Mouse (Mus musculus) left cerebral cortex, adult 18-20 months (tissue): ENCODE measurements around the gene Olfr666. TPM values are rescaled to one million over a fixed set of nuclear protein-coding genes. Genes with fewer than 3 reads are reported as not detected.
"Not testable (repeated sequence)": the region's sequence is repeated elsewhere in the genome, so short reads cannot be mapped to it uniquely, and the experiment has no call there.

Experiments
- DNase-seq, 2 experiments: peaks; one replicate each; pipeline ENCODE4 v3.0.0; 2021 to 2022; ENCODE audit warnings: low spot score in 2 of 2, mixed read lengths in 1 of 2
- long read RNA-seq, 2 experiments: library from polyadenylated mRNA; stranded (forward); transcript quantifications; one replicate each; pipeline ENCODE4 v2.0.0; 2021
- total RNA-seq, 2 experiments: library from RNA; stranded (reverse); gene quantifications; 2 replicates each; pipeline ENCODE4 v1.2.3; 2021

Gene Olfr666
- not detected for total RNA-seq
- long read RNA-seq, experiment 1: 0 reads
- long read RNA-seq, experiment 2: 0 reads

- no peak for DNase-seq
Measured at GRCm38 (mm10) chr7:104895852-104896251, at the start of gene Olfr666. Gene Olfr666, minus strand, starts transcription at chr7:104895952.

- no peak for DNase-seq
Measured at GRCm38 (mm10) chr7:104933940-104934339, 38.2 kb upstream of the Olfr666 start, which contains the start of gene Olfr669. Gene Olfr669, plus strand, starts transcription at chr7:104934240.

DNA sequence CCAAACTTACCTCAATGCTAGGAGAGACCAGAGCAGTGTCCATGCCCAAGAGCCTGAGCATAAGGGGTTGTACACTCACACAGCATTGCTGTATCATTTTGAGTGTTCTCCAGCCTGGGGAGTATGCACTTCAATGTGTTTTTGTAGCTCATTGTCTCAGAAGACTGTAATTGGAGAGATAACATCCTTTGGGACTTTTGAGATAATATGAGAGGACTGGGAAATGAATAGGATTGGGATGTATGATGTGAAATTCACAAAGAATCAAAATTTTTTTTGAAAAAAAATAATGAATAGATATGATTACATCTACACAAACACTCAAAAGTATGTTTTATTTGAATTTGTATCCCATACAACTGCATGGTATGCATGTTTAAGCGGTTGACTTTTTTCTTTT is 32.2 kb upstream of the Olfr666 start, which contains the start of gene Olfr668:
Gene Olfr668 (minus strand): TSS at position 101 of the 400 bp plus-strand sequence.
- DNase-seq: no peak

GRCm38 (mm10) chr7:104921382-104921781 is 25.6 kb upstream of the Olfr666 start, which contains the start of gene Olfr667:
Gene Olfr667, minus strand, starts transcription at chr7:104921482.
- DNase-seq: no peak

DNA sequence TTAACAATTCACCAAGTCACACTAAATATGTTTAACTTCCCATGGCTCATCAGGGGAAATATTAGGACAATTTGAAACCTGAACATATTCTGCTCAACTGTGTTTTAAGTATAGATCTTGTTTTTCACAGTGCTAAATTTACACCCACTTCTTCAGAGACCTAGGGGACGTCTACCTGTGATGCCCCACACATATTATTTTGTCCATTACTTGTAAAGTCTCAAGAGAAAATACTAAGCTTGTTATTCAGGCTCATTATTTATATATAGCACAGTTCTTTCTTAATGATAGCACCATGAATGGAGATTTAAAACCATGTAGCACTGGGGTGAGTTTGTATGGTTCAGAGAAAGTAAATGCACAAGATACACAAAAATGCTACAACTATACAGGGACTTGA is 18.0 kb downstream of the Olfr666 start, which contains the start of gene Olfr665:
Gene Olfr665 (plus strand): TSS at position 301 of the 400 bp plus-strand sequence.
- no peak for DNase-seq

DNA sequence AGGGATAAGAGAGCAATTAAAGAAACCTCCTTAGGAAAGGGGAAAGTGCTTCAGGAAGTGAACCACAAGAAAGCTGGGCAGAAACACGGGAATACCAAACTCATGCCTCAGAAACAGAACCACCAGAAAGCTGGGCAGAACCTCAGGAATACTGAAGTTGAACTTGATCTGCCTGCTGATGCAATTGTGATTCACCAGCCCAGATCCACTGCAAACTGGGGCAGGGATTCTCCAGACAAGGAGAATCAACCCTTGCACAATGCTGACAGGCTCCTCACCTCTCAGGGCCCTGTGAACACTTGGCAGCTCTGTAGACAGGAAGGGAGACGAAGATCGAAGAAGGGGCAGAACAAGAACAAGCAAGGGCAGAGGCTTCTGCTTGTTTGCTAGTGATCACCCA is 34.4 kb downstream of the Olfr666 start:
- no peak for DNase-seq

- DNase-seq: no peak
Measured at GRCm38 (mm10) chr7:104857683-104858082, 38.1 kb downstream of the Olfr666 start.

DNA sequence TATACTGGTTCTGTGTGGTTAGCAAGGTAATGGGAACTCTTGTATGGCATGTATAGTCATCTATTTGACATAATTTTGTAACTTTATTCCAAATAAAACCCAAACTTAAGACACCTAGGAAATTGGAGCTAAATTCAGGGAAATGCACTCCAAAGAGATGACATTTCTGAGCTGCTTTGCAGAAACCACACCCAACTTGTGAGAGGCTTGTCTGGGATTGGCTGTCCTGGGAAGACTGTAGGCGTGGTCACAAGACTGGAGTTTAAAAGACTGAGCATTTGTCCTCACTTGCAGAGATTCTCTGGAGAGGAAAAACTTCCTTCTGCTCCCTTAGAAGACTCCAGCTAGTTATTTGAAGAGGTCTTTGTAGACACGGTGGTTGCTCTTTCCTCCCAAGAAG is 39.0 kb downstream of the Olfr666 start, which contains the start of gene Usp17la:
Gene Usp17la (plus strand): TSS at position 301 of the 400 bp plus-strand sequence.
- not testable (repeated sequence) for DNase-seq

DNA sequence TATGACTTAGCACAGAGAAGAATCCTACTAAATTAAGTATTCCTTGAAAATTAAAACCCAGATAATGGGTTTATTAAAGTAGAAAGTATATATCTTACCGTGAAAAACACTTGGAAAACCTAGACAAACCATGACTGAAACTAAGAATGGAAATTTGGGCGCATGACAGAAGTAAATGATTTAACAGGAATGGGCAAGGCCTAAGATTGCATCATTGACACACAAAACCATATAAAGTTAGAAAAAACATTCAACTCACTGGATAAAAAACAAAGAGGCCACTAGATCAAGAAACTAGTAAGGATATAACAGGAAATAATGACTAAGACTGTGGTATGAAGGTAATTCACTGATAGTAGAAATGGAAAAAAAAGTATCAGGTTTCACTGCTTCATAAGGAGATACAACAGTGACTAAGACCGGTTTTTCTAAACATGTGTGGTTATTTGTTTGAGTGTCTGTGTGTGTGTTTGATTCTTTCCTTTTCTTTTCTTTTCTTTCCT is 40.5 kb downstream of the Olfr666 start:
- DNase-seq: no peak

DNA sequence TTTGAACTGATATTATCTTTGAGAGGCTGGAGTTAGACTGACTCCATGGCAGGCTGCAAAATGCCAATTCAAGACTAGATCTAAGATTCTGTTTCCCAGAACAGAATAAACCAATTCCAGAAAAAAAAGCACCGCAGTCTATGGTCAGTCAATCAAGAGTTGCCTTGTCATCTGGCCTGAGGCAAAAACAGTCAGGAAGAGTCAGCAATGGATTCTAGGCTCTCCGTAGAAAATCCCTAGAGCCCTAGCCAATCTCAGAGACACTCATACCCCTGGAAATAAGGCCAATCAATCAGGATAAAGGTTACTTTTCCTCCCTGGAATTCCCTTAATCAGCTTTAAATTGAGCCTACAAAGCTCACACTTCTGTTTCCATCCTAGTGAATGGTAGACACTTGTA is 44.2 kb downstream of the Olfr666 start:
- DNase-seq: not testable (repeated sequence)

DNA sequence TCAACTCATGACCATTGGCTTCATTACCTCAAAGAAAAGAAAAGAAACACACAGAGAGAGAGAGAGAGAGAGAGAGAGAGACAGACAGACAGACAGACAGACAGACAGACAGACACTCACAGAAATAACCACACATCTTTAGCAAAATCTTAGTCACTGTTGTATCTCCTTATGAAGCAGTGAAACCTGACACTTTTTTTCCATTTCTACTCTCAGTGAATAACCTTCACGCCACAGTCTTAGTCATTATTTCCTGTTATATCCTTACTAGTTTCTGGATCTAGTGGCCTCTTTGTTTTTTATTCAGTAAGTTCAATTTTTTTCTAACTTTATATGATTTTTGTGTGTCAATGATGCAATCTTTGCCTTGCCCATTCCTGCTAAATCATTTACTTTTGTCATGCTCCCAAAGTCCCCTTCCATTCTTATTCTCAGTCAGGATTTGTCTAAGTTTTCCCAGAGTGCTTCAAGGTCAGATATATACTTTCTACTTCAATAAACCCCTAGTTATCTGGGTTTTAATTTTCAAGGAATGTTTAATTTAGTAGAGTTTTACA is 51.9 kb downstream of the Olfr666 start:
- DNase-seq: no peak

DNA sequence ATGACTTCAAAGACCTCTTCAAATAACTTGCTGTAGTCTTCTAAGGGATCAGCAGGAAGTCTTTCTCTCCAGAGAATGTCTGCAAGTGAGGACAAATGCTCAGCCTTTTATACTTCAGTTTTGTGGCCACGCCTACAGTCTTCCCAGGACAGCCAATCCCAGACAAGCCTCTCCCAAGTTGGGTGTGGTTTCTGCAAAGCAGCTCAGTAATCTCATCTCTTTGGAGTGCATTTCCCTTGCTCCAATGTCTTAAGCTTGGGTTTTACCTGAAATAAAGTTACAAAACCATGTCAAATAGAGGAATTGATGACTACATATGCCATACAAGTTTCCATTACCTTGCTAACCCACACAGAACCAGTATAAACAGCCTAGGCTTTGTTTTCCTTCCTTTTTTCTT is 53.2 kb downstream of the Olfr666 start, which contains the start of gene Usp17lb:
Gene Usp17lb (minus strand): TSS at position 101 of the 400 bp plus-strand sequence.
- DNase-seq: no peak

Other genes with a start within 250 kb of the Olfr666 start
- not detected for gene Olfr658, start 248.6 kb downstream of the Olfr666 start, total RNA-seq
- gene Olfr659, start 229.2 kb downstream of the Olfr666 start, total RNA-seq: not detected
- gene Olfr661, start 209.5 kb downstream of the Olfr666 start, total RNA-seq: not detected
- not detected for gene Usp17le, start 118.5 kb downstream of the Olfr666 start, total RNA-seq
- not detected for gene Usp17lb, start 53.3 kb downstream of the Olfr666 start, total RNA-seq
- gene Usp17la, start 38.9 kb downstream of the Olfr666 start, total RNA-seq: not detected
- gene Olfr665, start 17.9 kb downstream of the Olfr666 start, total RNA-seq: not detected
- gene Olfr667, start 25.5 kb upstream of the Olfr666 start, total RNA-seq: not detected
- gene Olfr668, start 32.1 kb upstream of the Olfr666 start, total RNA-seq: not detected
- gene Olfr669, start 38.3 kb upstream of the Olfr666 start, total RNA-seq: not detected
- gene Olfr670, start 66.7 kb upstream of the Olfr666 start, total RNA-seq: not detected
- gene Olfr671, start 83.2 kb upstream of the Olfr666 start, total RNA-seq: not detected
- not detected for gene Olfr672, start 106.1 kb upstream of the Olfr666 start, total RNA-seq
- gene Olfr675, start 132.5 kb upstream of the Olfr666 start, total RNA-seq: not detected
- not detected for gene Olfr676, start 136.7 kb upstream of the Olfr666 start, total RNA-seq
- gene Olfr677, start 155.4 kb upstream of the Olfr666 start, total RNA-seq: not detected
- not detected for gene Olfr678, start 168.5 kb upstream of the Olfr666 start, total RNA-seq
- not detected for gene Olfr679, start 185.3 kb upstream of the Olfr666 start, total RNA-seq
- gene Olfr680-ps1, start 196.9 kb upstream of the Olfr666 start, total RNA-seq: not detected
- gene Olfr681, start 220.9 kb upstream of the Olfr666 start, total RNA-seq: not detected